Mouse (Mus musculus): Measurements from ENCODE around the gene Gm11639. TPM values are rescaled to one million over a fixed set of nuclear protein-coding genes. Genes with fewer than 3 reads are reported as not detected.

Gene Gm11639
- polyA plus RNA-seq (2014; fragmentation: Nextera tagmentation; extraction: Ambion mirVana) = 0.80 and 0.87 TPM in 2 replicates

GRCm38 (mm10) chr11:104685548-104685947 is at the start of gene Gm11639:
TSS of gene Gm11639 (plus strand) at chr11:104685707.
- WGBS = 34% methylated on average over 23 of the region's 23 CpGs
- no peaks in the 10 kb centered on the region for H3K27me3 ChIP-seq (ENCODE audit: control insufficient read depth, insufficient read depth, low read length)
- H3K27ac ChIP-seq (ENCODE audit: low read depth, low read length) = no peak within 1 kb of the TSS
- no peaks in the 10 kb centered on the region for H3K4me1 ChIP-seq (ENCODE audit: control insufficient read depth, insufficient read depth, low read length)
- ATAC-seq (ENCODE audit: low read depth) = no peak
- H3K4me2 ChIP-seq (ENCODE audit: low read depth, low read length) = 0 out of 2 replicates have a peak within 1 kb of the TSS, but pooled peaks have one; percentile 2
- no peak within 1 kb of the TSS for H3K4me3 ChIP-seq (ENCODE audit: low read depth, low read length)
- no peaks in the 10 kb centered on the region for H3K9me3 ChIP-seq (ENCODE audit: control insufficient read depth, low read length)
- H3K9ac ChIP-seq (replicated peaks; ENCODE audit: low read depth, low read length) = no peak within 1 kb of the TSS
- H3K36me3 ChIP-seq (ENCODE audit: control insufficient read depth, insufficient read depth, low read length) = no peaks in the 10 kb centered on the region

- H3K4me3 ChIP-seq (ENCODE audit: low read depth, low read length) = no peak overlapping the region
- no peaks in the 10 kb centered on the region for H3K36me3 ChIP-seq (ENCODE audit: control insufficient read depth, insufficient read depth, low read length)
- no peak overlapping the region for H3K4me2 ChIP-seq (ENCODE audit: low read depth, low read length)
- WGBS = 96% methylated on average over 14 of the region's 14 CpGs
- no peak for ATAC-seq (ENCODE audit: low read depth)
- H3K4me1 ChIP-seq (ENCODE audit: control insufficient read depth, insufficient read depth, low read length) = no peaks in the 10 kb centered on the region
- H3K9me3 ChIP-seq (ENCODE audit: control insufficient read depth, low read length) = no peaks in the 10 kb centered on the region
- H3K9ac ChIP-seq (replicated peaks; ENCODE audit: low read depth, low read length) = no peak overlapping the region
- no peaks in the 10 kb centered on the region for H3K27me3 ChIP-seq (ENCODE audit: control insufficient read depth, insufficient read depth, low read length)
- H3K27ac ChIP-seq (ENCODE audit: low read depth, low read length) = no peak overlapping the region
Observed at GRCm38 (mm10) chr11:104637010-104637409, 48.5 kb upstream of the Gm11639 start.

GRCm38 (mm10) chr11:104638006-104638405 is 47.5 kb upstream of the Gm11639 start:
- H3K27me3 ChIP-seq (ENCODE audit: control insufficient read depth, insufficient read depth, low read length) = no peaks in the 10 kb centered on the region
- H3K4me1 ChIP-seq (ENCODE audit: control insufficient read depth, insufficient read depth, low read length) = no peaks in the 10 kb centered on the region
- no peak for ATAC-seq (ENCODE audit: low read depth)
- H3K9ac ChIP-seq (replicated peaks; ENCODE audit: low read depth, low read length) = no peak overlapping the region
- no peak overlapping the region for H3K4me3 ChIP-seq (ENCODE audit: low read depth, low read length)
- 51% methylated on average over 5 of the region's 5 CpGs for WGBS
- H3K9me3 ChIP-seq (ENCODE audit: control insufficient read depth, low read length) = no peaks in the 10 kb centered on the region
- no peak overlapping the region for H3K27ac ChIP-seq (ENCODE audit: low read depth, low read length)
- no peak overlapping the region for H3K4me2 ChIP-seq (ENCODE audit: low read depth, low read length)
- no peaks in the 10 kb centered on the region for H3K36me3 ChIP-seq (ENCODE audit: control insufficient read depth, insufficient read depth, low read length)

- no peaks in the 10 kb centered on the region for H3K9me3 ChIP-seq (ENCODE audit: control insufficient read depth, low read length)
- ATAC-seq (ENCODE audit: low read depth) = no peak
- H3K27me3 ChIP-seq (ENCODE audit: control insufficient read depth, insufficient read depth, low read length) = no peaks in the 10 kb centered on the region
- H3K4me3 ChIP-seq (ENCODE audit: low read depth, low read length) = no peak overlapping the region
- no peak overlapping the region for H3K4me2 ChIP-seq (ENCODE audit: low read depth, low read length)
- no peak overlapping the region for H3K9ac ChIP-seq (replicated peaks; ENCODE audit: low read depth, low read length)
- H3K27ac ChIP-seq (ENCODE audit: low read depth, low read length) = no peak overlapping the region
- no peaks in the 10 kb centered on the region for H3K36me3 ChIP-seq (ENCODE audit: control insufficient read depth, insufficient read depth, low read length)
- whole genome bisulfite sequencing = 86% methylated on average over 2 of the region's 2 CpGs
- H3K4me1 ChIP-seq (ENCODE audit: control insufficient read depth, insufficient read depth, low read length) = no peaks in the 10 kb centered on the region
Observed at GRCm38 (mm10) chr11:104638906-104639305, 46.6 kb upstream of the Gm11639 start.

GRCm38 (mm10) chr11:104639634-104640033 is 45.9 kb upstream of the Gm11639 start:
- no peak for ATAC-seq (ENCODE audit: low read depth)
- no peak overlapping the region for H3K27ac ChIP-seq (ENCODE audit: low read depth, low read length)
- no peaks in the 10 kb centered on the region for H3K36me3 ChIP-seq (ENCODE audit: control insufficient read depth, insufficient read depth, low read length)
- no peak overlapping the region for H3K9ac ChIP-seq (replicated peaks; ENCODE audit: low read depth, low read length)
- H3K4me2 ChIP-seq (ENCODE audit: low read depth, low read length) = no peak overlapping the region
- H3K27me3 ChIP-seq (ENCODE audit: control insufficient read depth, insufficient read depth, low read length) = no peaks in the 10 kb centered on the region
- 90% methylated on average over 9 of the region's 9 CpGs for WGBS
- no peak overlapping the region for H3K4me3 ChIP-seq (ENCODE audit: low read depth, low read length)
- H3K4me1 ChIP-seq (ENCODE audit: control insufficient read depth, insufficient read depth, low read length) = no peaks in the 10 kb centered on the region
- no peaks in the 10 kb centered on the region for H3K9me3 ChIP-seq (ENCODE audit: control insufficient read depth, low read length)

- no peaks in the 10 kb centered on the region for H3K9me3 ChIP-seq (ENCODE audit: control insufficient read depth, low read length)
- H3K27me3 ChIP-seq (ENCODE audit: control insufficient read depth, insufficient read depth, low read length) = no peaks in the 10 kb centered on the region
- no peaks in the 10 kb centered on the region for H3K36me3 ChIP-seq (ENCODE audit: control insufficient read depth, insufficient read depth, low read length)
- WGBS = 73% methylated on average over 10 of the region's 10 CpGs
- ATAC-seq (ENCODE audit: low read depth) = no peak
- H3K9ac ChIP-seq (replicated peaks; ENCODE audit: low read depth, low read length) = no peak overlapping the region
- H3K4me1 ChIP-seq (ENCODE audit: control insufficient read depth, insufficient read depth, low read length) = no peaks in the 10 kb centered on the region
- no peak overlapping the region for H3K4me3 ChIP-seq (ENCODE audit: low read depth, low read length)
- no peak overlapping the region for H3K27ac ChIP-seq (ENCODE audit: low read depth, low read length)
- H3K4me2 ChIP-seq (ENCODE audit: low read depth, low read length) = no peak overlapping the region
Observed at GRCm38 (mm10) chr11:104640894-104641293, 44.6 kb upstream of the Gm11639 start.

- no peak overlapping the region for H3K4me3 ChIP-seq (ENCODE audit: low read depth, low read length)
- H3K36me3 ChIP-seq (ENCODE audit: control insufficient read depth, insufficient read depth, low read length) = no peaks in the 10 kb centered on the region
- H3K27ac ChIP-seq (ENCODE audit: low read depth, low read length) = no peak overlapping the region
- no peak for ATAC-seq (ENCODE audit: low read depth)
- no peak overlapping the region for H3K9ac ChIP-seq (replicated peaks; ENCODE audit: low read depth, low read length)
- no peaks in the 10 kb centered on the region for H3K9me3 ChIP-seq (ENCODE audit: control insufficient read depth, low read length)
- H3K4me2 ChIP-seq (ENCODE audit: low read depth, low read length) = no peak overlapping the region
- 68% methylated on average over 4 of the region's 4 CpGs for WGBS
- no peaks in the 10 kb centered on the region for H3K4me1 ChIP-seq (ENCODE audit: control insufficient read depth, insufficient read depth, low read length)
- no peaks in the 10 kb centered on the region for H3K27me3 ChIP-seq (ENCODE audit: control insufficient read depth, insufficient read depth, low read length)
Observed at GRCm38 (mm10) chr11:104643236-104643635, 42.3 kb upstream of the Gm11639 start.

- Histone ChIP-seq H3K36me3 (ENCODE audit: control insufficient read depth, insufficient read depth, low read length) (no peaks in the 10 kb centered on the region), H3K27ac (ENCODE audit: low read depth, low read length) (no peak overlapping the region), H3K4me3 (ENCODE audit: low read depth, low read length) (no peak overlapping the region), H3K9ac (replicated peaks; ENCODE audit: low read depth, low read length) (no peak overlapping the region), H3K27me3 (ENCODE audit: control insufficient read depth, insufficient read depth, low read length) (no peaks in the 10 kb centered on the region), H3K4me2 (ENCODE audit: low read depth, low read length) (no peak overlapping the region), H3K9me3 (ENCODE audit: control insufficient read depth, low read length) (no peaks in the 10 kb centered on the region), H3K4me1 (ENCODE audit: control insufficient read depth, insufficient read depth, low read length) (no peaks in the 10 kb centered on the region)
- WGBS = 92% methylated on average over 6 of the region's 6 CpGs
- ATAC-seq (ENCODE audit: low read depth) = no peak
Observed at GRCm38 (mm10) chr11:104645402-104645801, 40.1 kb upstream of the Gm11639 start.

- H3K4me1 ChIP-seq (ENCODE audit: control insufficient read depth, insufficient read depth, low read length) = no peaks in the 10 kb centered on the region
- no peaks in the 10 kb centered on the region for H3K27me3 ChIP-seq (ENCODE audit: control insufficient read depth, insufficient read depth, low read length)
- no peak overlapping the region for H3K4me2 ChIP-seq (ENCODE audit: low read depth, low read length)
- no peaks in the 10 kb centered on the region for H3K9me3 ChIP-seq (ENCODE audit: control insufficient read depth, low read length)
- H3K36me3 ChIP-seq (ENCODE audit: control insufficient read depth, insufficient read depth, low read length) = no peaks in the 10 kb centered on the region
- no peak overlapping the region for H3K9ac ChIP-seq (replicated peaks; ENCODE audit: low read depth, low read length)
- H3K27ac ChIP-seq (ENCODE audit: low read depth, low read length) = no peak overlapping the region
- H3K4me3 ChIP-seq (ENCODE audit: low read depth, low read length) = no peak overlapping the region
- ATAC-seq (ENCODE audit: low read depth) = no peak
- WGBS = 84% methylated on average over 4 of the region's 4 CpGs
Observed at GRCm38 (mm10) chr11:104646173-104646572, 39.3 kb upstream of the Gm11639 start.

GRCm38 (mm10) chr11:104646611-104647010 is 38.9 kb upstream of the Gm11639 start:
- no peak for ATAC-seq (ENCODE audit: low read depth)
- 82% methylated on average over 5 of the region's 5 CpGs for WGBS
- Histone ChIP-seq H3K27me3 (ENCODE audit: control insufficient read depth, insufficient read depth, low read length) (no peaks in the 10 kb centered on the region), H3K27ac (ENCODE audit: low read depth, low read length) (no peak overlapping the region), H3K36me3 (ENCODE audit: control insufficient read depth, insufficient read depth, low read length) (no peaks in the 10 kb centered on the region), H3K9me3 (ENCODE audit: control insufficient read depth, low read length) (no peaks in the 10 kb centered on the region), H3K4me2 (ENCODE audit: low read depth, low read length) (no peak overlapping the region), H3K4me3 (ENCODE audit: low read depth, low read length) (no peak overlapping the region), H3K9ac (replicated peaks; ENCODE audit: low read depth, low read length) (no peak overlapping the region), H3K4me1 (ENCODE audit: control insufficient read depth, insufficient read depth, low read length) (no peaks in the 10 kb centered on the region)
